Mouse (Mus musculus) frontal cortex, postnatal 25 days (tissue): Measurements from ENCODE around the gene Pepd.
"Not testable (repeated sequence)": the region's sequence is repeated elsewhere in the genome, so short reads cannot be mapped to it uniquely, and the experiment has no call there.

Experiments
- DNase-seq, 2 experiments: peaks; one replicate each; pipeline ENCODE4 v3.0.0; 2022; ENCODE audit warnings: low spot score in 2 of 2

The Pepd gene

DNA sequence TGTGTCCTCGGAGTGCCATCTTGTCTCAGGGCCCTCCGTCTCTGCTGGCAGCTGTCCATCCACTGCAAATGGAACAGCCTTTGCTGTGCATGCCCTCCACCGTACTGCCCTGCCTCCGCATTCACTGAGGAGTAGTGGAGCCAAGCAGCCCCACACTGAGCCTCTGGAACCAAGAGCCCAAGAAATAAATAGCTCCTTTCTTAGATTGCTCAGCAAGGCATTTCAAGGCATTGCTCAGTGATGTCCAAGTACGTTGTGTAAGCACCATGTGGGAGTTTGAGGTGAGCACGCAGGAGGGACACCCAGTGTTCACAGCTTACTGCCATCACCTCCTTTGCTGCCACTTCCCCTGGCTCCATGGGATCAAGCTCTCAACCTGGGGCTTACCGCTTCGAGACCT, 20.5 kb downstream of the Pepd start:
- no peak for DNase-seq

DNA sequence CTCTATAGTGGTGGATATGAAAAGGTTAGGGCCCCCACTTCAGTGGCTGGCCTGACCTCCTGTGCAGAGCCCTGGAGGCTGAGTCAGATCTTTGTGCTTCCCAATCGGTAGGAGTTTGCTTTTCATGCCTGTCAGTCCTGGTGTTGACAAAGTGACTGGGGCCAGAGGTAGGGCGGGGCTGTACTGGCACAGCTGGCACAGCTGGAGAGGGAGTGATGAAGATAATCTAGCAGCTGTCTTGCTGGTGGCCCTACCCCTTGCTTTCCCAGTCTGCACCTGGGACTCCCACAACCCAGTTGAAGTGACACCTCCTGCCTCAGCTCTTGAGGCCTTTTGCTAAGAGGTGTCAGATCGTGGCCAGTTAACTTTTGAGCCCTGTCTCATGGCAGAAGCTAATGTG, 21.0 kb downstream of the Pepd start:
- no peak for DNase-seq

DNA sequence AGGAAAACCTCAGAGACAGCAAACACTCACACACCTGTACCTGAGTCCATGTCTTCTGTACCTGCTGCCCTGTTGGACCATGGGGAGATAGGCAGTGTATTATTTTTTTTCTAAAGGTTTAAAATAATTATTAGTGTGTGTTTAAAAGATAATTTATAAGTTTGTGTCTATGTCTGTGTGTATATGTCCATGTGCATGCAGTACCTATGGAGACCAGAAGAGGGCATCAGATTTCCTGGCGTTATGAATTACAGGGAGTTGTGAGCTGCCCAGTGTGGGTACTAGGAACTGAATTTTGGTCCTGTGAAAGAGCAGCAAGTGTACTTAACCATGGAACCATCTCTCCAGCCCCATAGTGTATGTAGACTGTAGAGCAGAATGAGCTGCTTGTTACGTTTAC, 24.2 kb downstream of the Pepd start:
- no peak for DNase-seq

DNA sequence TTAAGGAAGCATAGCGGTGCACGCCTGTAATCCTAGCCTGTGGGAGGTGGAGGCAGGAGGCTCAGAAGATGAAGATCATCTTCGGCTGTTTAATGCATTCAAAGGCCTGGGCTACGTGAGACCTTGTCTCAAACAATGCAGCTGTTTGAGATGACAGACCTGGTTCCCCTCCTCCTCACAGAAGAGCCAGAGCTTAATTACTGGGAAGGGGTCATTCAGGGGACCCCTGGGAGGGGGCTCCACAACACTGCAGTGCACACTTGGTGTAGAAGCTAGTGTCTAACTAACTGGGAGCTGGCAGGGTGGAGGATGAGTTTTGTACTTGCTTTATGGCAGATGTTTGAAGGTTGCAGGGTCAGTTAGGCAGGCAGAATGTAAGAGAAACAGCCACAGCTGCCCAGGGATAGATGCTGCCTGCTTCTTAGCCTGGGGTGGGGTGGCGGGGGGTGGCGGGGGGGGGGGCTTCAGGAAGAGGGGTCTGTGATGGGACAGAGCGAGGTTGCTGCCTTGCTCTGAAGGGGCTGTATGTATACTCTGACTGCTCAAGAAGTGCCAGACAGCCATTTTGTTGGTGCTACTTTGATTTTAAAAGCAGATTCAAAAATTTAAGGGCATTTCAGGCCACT, 26.6 kb downstream of the Pepd start:
- no peak for DNase-seq

GRCm38 (mm10) chr7:34939262-34939951, 27.2 kb downstream of the Pepd start:
- peak in 1 of 2 experiments; percentile 12 for DNase-seq

- DNase-seq: no peak
These were observed 27.8 kb downstream of the Pepd start for GRCm38 (mm10) chr7:34939952-34940312.

- DNase-seq: no peak
These were observed 31.5 kb downstream of the Pepd start for GRCm38 (mm10) chr7:34943581-34944123.

GRCm38 (mm10) chr7:34946269-34946925, 34.2 kb downstream of the Pepd start:
- no peak for DNase-seq

GRCm38 (mm10) chr7:34954548-34954947, 42.4 kb downstream of the Pepd start:
- no peak for DNase-seq

GRCm38 (mm10) chr7:34955295-34955694, 43.1 kb downstream of the Pepd start:
- no peak for DNase-seq

GRCm38 (mm10) chr7:34957138-34957537, 45.0 kb downstream of the Pepd start:
- DNase-seq: no peak

GRCm38 (mm10) chr7:34963889-34964645, 51.9 kb downstream of the Pepd start:
- no peak for DNase-seq

DNA sequence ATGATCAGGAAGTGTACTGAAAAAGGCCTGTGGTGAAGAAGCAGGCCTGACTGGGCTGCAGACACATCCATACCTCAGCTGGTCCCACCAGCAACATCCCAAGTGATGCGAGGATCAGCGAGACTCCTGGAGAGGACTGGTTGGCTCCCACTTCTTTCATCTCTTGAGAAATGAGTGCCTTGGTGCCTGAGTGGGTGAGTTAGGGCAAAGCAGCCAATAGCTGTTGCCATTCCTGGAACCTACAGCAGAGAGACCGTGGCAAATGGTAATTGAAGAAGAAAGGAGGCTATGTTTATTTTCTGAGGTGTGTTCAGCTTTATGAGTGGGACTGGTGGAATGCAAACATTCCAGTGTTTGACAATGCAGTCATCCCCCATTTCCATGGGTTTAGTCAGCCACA, 55.2 kb downstream of the Pepd start:
- DNase-seq: no peak

- no peak for DNase-seq
These were observed 56.7 kb downstream of the Pepd start for GRCm38 (mm10) chr7:34968749-34969433.

GRCm38 (mm10) chr7:34971826-34972225, 59.6 kb downstream of the Pepd start:
- no peak for DNase-seq

DNA sequence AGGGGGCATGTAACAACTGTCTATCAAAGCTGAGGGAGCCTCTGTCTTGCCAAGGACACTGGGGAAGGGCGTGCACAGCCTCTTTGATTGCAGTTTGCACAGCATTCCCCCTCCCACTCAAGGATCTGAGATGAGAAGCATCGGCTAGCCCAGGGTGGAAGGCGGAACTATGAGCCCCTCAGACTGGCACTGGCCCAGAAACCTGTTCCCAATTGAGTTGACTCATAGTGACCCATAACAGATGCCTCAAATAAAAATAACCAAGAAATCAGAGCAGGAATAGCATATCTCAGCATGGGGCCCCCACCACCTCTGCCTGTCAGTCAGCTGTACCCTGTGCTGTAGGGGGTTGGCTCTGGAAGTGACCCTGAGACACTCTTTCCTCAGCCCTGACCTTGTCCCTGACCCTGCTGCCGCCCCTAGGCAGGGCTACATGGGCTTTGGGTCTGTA, 60.8 kb downstream of the Pepd start:
- DNase-seq: no peak

DNA sequence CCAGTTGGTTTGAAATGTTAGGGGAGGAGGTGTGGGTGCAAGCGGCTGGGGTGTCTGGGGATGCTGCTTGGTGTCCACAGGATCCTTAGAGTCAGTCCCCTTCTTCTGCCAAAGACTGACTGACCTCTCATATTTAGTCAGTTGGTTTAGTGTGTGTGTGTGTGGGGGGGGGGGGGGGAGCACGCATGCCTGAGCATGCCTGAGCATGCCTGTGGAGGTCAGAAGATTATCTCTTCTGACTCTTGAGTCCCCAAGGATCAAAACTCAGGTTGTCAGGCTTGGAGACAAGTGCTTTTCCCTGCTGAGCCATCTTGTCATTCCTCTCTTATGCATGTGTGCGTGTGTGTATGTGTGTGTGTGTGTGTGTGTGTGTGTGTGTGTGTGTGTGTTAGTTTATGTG, 61.7 kb downstream of the Pepd start:
- no peak for DNase-seq

GRCm38 (mm10) chr7:34975913-34976312, 63.7 kb downstream of the Pepd start:
- DNase-seq: no peak

GRCm38 (mm10) chr7:34977403-34977802, 65.2 kb downstream of the Pepd start:
- no peak for DNase-seq

DNA sequence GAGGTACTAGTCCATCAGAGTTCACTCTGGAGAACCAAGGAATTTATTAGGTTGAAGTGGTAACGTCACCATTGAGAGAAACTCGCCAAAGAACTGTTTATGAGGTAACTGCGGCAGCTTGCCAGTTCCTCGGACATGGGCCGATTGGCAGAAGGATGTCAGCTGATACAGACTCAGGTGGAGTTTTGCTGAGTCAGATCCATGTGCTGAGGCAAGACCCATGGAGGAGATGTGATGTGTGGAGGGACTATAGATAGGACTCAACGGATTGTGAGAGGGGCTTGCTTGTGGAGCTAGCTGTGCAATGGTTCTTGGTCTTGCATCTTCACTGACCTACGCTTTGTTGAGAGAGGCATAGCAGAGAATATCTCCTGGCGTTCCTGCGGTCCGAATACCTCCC, 69.6 kb downstream of the Pepd start:
- DNase-seq: no peak

GRCm38 (mm10) chr7:34982372-34982771, 70.2 kb downstream of the Pepd start:
- DNase-seq: not testable (repeated sequence)
